ENCODE assay signal across 14 mouse cellular contexts in genomic region chr10:44164258-44164975, GRCm38 (mm10). TPM values are rescaled to one million over a fixed set of nuclear protein-coding genes. Genes with fewer than 3 reads are reported as not detected.
DNase-seq lines count a peak whose midpoint lies in the region; ATAC-seq and TF ChIP-seq lines count a peak whose summit lies in the region.
"Had no signal": no experiment of that assay in that cellular context is flagged by ENCODE, and none has a peak within 500 bp of the region (broad histone marks: within the 10 kb centered on the region; RNA-seq: fewer than 3 reads in every experiment).

No protein-coding gene starts in this region.

- H3K9me3 ChIP-seq in MEL (replicated peaks; ENCODE audit: insufficient read depth, low read length): no peaks in the 10 kb centered on the region
- H3K9me3 ChIP-seq in liver, postnatal 0 days (ENCODE audit: low read length): no peaks in the 10 kb centered on the region
- no peaks in the 10 kb centered on the region for H3K9me3 ChIP-seq in neural tube, embryonic 15.5 days (replicated peaks)
- H3K9me3 ChIP-seq: kidney, embryonic 15.5 days; lung, embryonic 15.5 days; midbrain, embryonic 15.5 days had no signal

- no peak overlapping the region for H3K4me3 ChIP-seq in MEL (ENCODE audit: control insufficient read depth in 1 of 2, insufficient read depth in 1 of 2, low read depth in 2 of 2, low read length in 2 of 2)
- H3K4me3 ChIP-seq in liver, postnatal 0 days (ENCODE audit: low read depth, low read length): no peak overlapping the region
- no peak overlapping the region for H3K4me3 ChIP-seq in neural tube, embryonic 15.5 days (replicated peaks)
- H3K4me3 ChIP-seq: kidney, embryonic 15.5 days; lung, embryonic 15.5 days; midbrain, embryonic 15.5 days had no signal

- peak; percentile 94 for ATAC-seq in erythroblast, adult 5-6 weeks (replicated peaks; ENCODE audit: low FRiP score, poor library complexity, severe bottlenecking)
- peak; percentile 94 for ATAC-seq in liver, postnatal 0 days
- no peak for ATAC-seq in CD4-positive, CD25-positive, alpha-beta regulatory T cell, adult 4 months
- ATAC-seq in neural tube, embryonic 15.5 days (ENCODE audit: low FRiP score): no peak
- ATAC-seq: forebrain, embryonic 16.5 days; midbrain, embryonic 15.5 days had no signal

- peaks cover 0 to 2% of the 10 kb centered on the region in 2 experiments; a peak in 1 of 4 replicates for H3K4me1 ChIP-seq in MEL (ENCODE audit: control insufficient read depth in 1 of 2, insufficient read depth in 2 of 2, low read length in 2 of 2)
- H3K4me1 ChIP-seq in liver, postnatal 0 days (ENCODE audit: insufficient read depth): peaks cover 10% of the 10 kb centered on the region; the same call in 1 of the 2 replicates
- H3K4me1 ChIP-seq in neural tube, embryonic 15.5 days: no peaks in the 10 kb centered on the region
- H3K4me1 ChIP-seq: kidney, embryonic 15.5 days; lung, embryonic 15.5 days; midbrain, embryonic 15.5 days had no signal

- H3K79me2 ChIP-seq in MEL (ENCODE audit: control insufficient read depth, insufficient read depth, low read length, poor library complexity): no peaks in the 10 kb centered on the region

- no peak overlapping the region for H3K27ac ChIP-seq in MEL (ENCODE audit: control insufficient read depth, low read depth, low read length)
- peak overlapping the region; percentile 61 for H3K27ac ChIP-seq in liver, postnatal 0 days (ENCODE audit: low read depth)
- H3K27ac ChIP-seq in neural tube, embryonic 15.5 days (replicated peaks): no peak overlapping the region
- H3K27ac ChIP-seq: kidney, embryonic 15.5 days; lung, embryonic 15.5 days; midbrain, embryonic 15.5 days had no signal

- no peak for TF ChIP-seq POLR2A in MEL (IDR thresholded peaks at IDR 0.05; ENCODE audit: control insufficient read depth in 1 of 2, insufficient read depth in 1 of 2, low read depth in 1 of 2, low read length in 2 of 2, poor library complexity in 1 of 2)

- peaks cover 0 to 2% of the 10 kb centered on the region in 2 experiments; a peak in 3 of 4 replicates for H3K27me3 ChIP-seq in MEL (ENCODE audit: control insufficient read depth in 1 of 2, insufficient read depth in 2 of 2, low read length in 2 of 2)
- H3K27me3 ChIP-seq in liver, postnatal 0 days (ENCODE audit: insufficient read depth, low read length): no peaks in the 10 kb centered on the region
- H3K27me3 ChIP-seq in neural tube, embryonic 15.5 days (replicated peaks): no peaks in the 10 kb centered on the region
- H3K27me3 ChIP-seq: lung, embryonic 15.5 days; midbrain, embryonic 15.5 days had no signal

- peak; percentile 35 for DNase-seq in adrenal gland, adult 2 months
- no peak for DNase-seq in adrenal gland, adult 18-20 months (ENCODE audit: low spot score in 2 of 2)
- peak; percentile 46 for DNase-seq in MEL (ENCODE audit: low read depth, low spot score)
- no peak for DNase-seq in liver, postnatal 0 days
- no peak for DNase-seq in natural killer cell, adult 2 months (ENCODE audit: low spot score in 2 of 2)
- DNase-seq: cerebellum, adult 9-10 months; embryo, embryonic 11 days had no signal

- no peak for TF ChIP-seq CTCF in MEL (IDR thresholded peaks at IDR 0.05 in 2 of 3, conservative IDR thresholded peaks at IDR 0.05 in 1 of 3; ENCODE audit: control insufficient read depth in 1 of 3, insufficient read depth in 1 of 3, low read depth in 2 of 3, low read length in 3 of 3, poor library complexity in 1 of 3, severe bottlenecking in 1 of 3)
- TF ChIP-seq CTCF in liver, postnatal 0 days (IDR thresholded peaks at IDR 0.05; ENCODE audit: low read depth): no peak

- H3K9ac ChIP-seq in MEL (ENCODE audit: control insufficient read depth, low read depth, low read length, poor library complexity, severe bottlenecking): no peak overlapping the region
- no peak overlapping the region for H3K9ac ChIP-seq in liver, postnatal 0 days (replicated peaks)
- no peak overlapping the region for H3K9ac ChIP-seq in neural tube, embryonic 15.5 days (replicated peaks)
- H3K9ac ChIP-seq: kidney, embryonic 15.5 days; lung, embryonic 15.5 days; midbrain, embryonic 15.5 days had no signal

- 0 out of 4 replicates have a peak, but pooled peaks cover 0 to 3% of the 10 kb centered on the region in 2 experiments for H3K36me3 ChIP-seq in MEL (ENCODE audit: control insufficient read depth in 1 of 2, insufficient read depth in 2 of 2, low read length in 2 of 2)
- H3K36me3 ChIP-seq in liver, postnatal 0 days (replicated peaks; ENCODE audit: insufficient read depth, low read length): no peaks in the 10 kb centered on the region
- no peaks in the 10 kb centered on the region for H3K36me3 ChIP-seq in neural tube, embryonic 15.5 days
- H3K36me3 ChIP-seq: kidney, embryonic 15.5 days; lung, embryonic 15.5 days; midbrain, embryonic 15.5 days had no signal

- peak; percentile 22 to 54; a peak in 2 of 4 replicates for TF ChIP-seq EP300 in MEL (IDR thresholded peaks at IDR 0.05; ENCODE audit: low read depth in 1 of 2, low read length in 2 of 2)
- TF ChIP-seq EP300 in liver, postnatal 0 days (IDR thresholded peaks at IDR 0.05; ENCODE audit: low read depth): peak; percentile 92

- WGBS in liver, postnatal 0 days (ENCODE audit: insufficient replicate concordance): 69% methylated on average over 8 of the region's 8 CpGs
- 89% methylated on average over 8 of the region's 8 CpGs for WGBS in neural tube, embryonic 15.5 days

- no peak for TF ChIP-seq RAD21 in MEL (IDR thresholded peaks at IDR 0.05; ENCODE audit: low read depth, low read length)

- H3K4me2 ChIP-seq in liver, postnatal 0 days (ENCODE audit: low read depth, low read length): peak overlapping the region; percentile 9; the same call in 1 of the 2 replicates
- no peak overlapping the region for H3K4me2 ChIP-seq in neural tube, embryonic 15.5 days
- H3K4me2 ChIP-seq: kidney, embryonic 15.5 days; lung, embryonic 15.5 days; midbrain, embryonic 15.5 days had no signal

TF ChIP-seq in MEL, 35 proteins besides CTCF, POLR2A, EP300 and RAD21:
- no peak for TF ChIP-seq GABPA (IDR thresholded peaks at IDR 0.05; ENCODE audit: low read depth, low read length)
- TF ChIP-seq NELFE (IDR thresholded peaks at IDR 0.05; ENCODE audit: low read depth, low read length): no peak
- TF ChIP-seq ELF1 (IDR thresholded peaks at IDR 0.05; ENCODE audit: low read depth, low read length): no peak
- no peak for TF ChIP-seq MEF2A (IDR thresholded peaks at IDR 0.05; ENCODE audit: extremely low read depth, insufficient replicate concordance, low read depth, low read length, poor library complexity, severe bottlenecking)
- TF ChIP-seq TCF12 (IDR thresholded peaks at IDR 0.05; ENCODE audit: low read depth, low read length): peak; percentile 44; the same call in 1 of the 2 replicates
- TF ChIP-seq TAL1 (IDR thresholded peaks at IDR 0.05; ENCODE audit: low read length): peak; percentile 14; the same call in 1 of the 2 replicates
- no peak for TF ChIP-seq CHD1 (IDR thresholded peaks at IDR 0.05; ENCODE audit: low read depth, low read length)
- no peak for TF ChIP-seq KAT2A (conservative IDR thresholded peaks at IDR 0.05; ENCODE audit: low read depth, low read length)
- no peak for TF ChIP-seq GATA1 (IDR thresholded peaks at IDR 0.05; ENCODE audit: low read depth, low read length)
- no peak for TF ChIP-seq ZMIZ1 (IDR thresholded peaks at IDR 0.05; ENCODE audit: low read depth, low read length)

RNA-seq across cellular contexts. Expression of gene Crybg1, which starts 15.8 kb away (rescaled TPM):
- 1 to 10 TPM in 1 of 2 experiments, under 1 TPM in 1; 0.98 to 1.2 TPM for total RNA-seq in adrenal gland, adult 2 months (2021)
- 0.46 and 0.73 TPM in 2 replicates for polyA plus RNA-seq in adrenal gland, adult 2 months (2012; rRNA removed)
- 1 to 10 TPM; 1.4 to 2.0 TPM for total RNA-seq in adrenal gland, adult 18-20 months (2021)
- total RNA-seq in MEL (2012; rRNA removed): 0.03 and 0.04 TPM in 2 replicates
- polyA plus RNA-seq in MEL (2012; ENCODE audit: insufficient read depth in 1 of 2, insufficient read length in 2 of 2, low read depth in 1 of 2, low replicate concordance in 2 of 2, missing spikeins in 1 of 2): under 1 TPM in 1 of 2 experiments, not detected in 1; 0.14 TPM
- 0.58 and 1.7 TPM in 2 replicates for total RNA-seq in erythroblast, adult 5-6 weeks (2015; ENCODE audit: low replicate concordance)
- total RNA-seq in erythroblast, adult 5-6 weeks (2017; ENCODE audit: low replicate concordance): 1.5 TPM in 2 replicates
- 1.3 and 1.5 TPM in 2 replicates for polyA plus RNA-seq in liver, postnatal 0 days (2015; fragmentation: Nextera tagmentation; extraction: Ambion mirVana)
- 10 to 100 TPM; 23.9 to 24.8 TPM for polyA plus RNA-seq in CD4-positive, CD25-positive, alpha-beta regulatory T cell, adult 4 months (2017; shearing (Covaris generic))
- polyA plus RNA-seq in neural tube, embryonic 15.5 days (2015; fragmentation: Nextera tagmentation; extraction: Ambion mirVana): 0.12 and 0.33 TPM in 2 replicates

Comparison
In these comparisons a context has a peak if more than half of its experiments do, and no peak if none do; other contexts are left out.
1. DNase-seq: peak in adrenal gland, adult 2 months (single experiment) and MEL (single experiment); none in adrenal gland, adult 18-20 months (0 of 2), liver, postnatal 0 days (single experiment) and natural killer cell, adult 2 months (0 of 2).
2. ATAC-seq: peak in erythroblast, adult 5-6 weeks (single experiment) and liver, postnatal 0 days (single experiment); none in CD4-positive, CD25-positive, alpha-beta regulatory T cell, adult 4 months (single experiment) and neural tube, embryonic 15.5 days (single experiment).
3. RNA of gene Crybg1, which starts 15.8 kb away (polyA plus RNA-seq): 23.9 to 24.8 TPM in CD4-positive, CD25-positive, alpha-beta regulatory T cell, adult 4 months; 1.3 to 1.5 TPM in liver, postnatal 0 days, 0.46 to 0.73 TPM in adrenal gland, adult 2 months, 0.14 TPM in MEL and 0.12 to 0.33 TPM in neural tube, embryonic 15.5 days; every median in the first group is over 10 times any median in the second.